In the genomic region with DNA sequence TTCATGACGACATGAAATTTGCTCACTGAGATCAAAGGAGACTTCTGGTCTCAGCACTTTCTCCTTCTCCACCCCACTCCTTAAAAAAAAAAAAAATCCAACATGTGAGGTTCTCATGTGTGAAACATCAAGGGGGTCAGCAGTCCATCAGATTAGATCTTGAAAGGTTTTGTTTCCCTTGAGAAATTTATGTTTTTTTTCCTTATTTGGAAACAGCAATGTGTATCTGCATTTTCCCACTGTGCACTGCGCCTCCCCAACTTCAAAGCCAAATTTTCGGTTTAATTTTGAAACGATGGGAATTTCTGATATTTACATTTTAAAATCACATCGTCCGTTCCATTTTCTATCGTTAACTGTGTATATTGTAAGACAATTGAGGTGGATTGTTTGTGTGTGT, we compare ENCODE assay signal across 8 mouse cellular contexts. TPM values are rescaled to one million over a fixed set of nuclear protein-coding genes. Genes with fewer than 3 reads are reported as not detected.
DNase-seq lines count a peak whose midpoint lies in the region; ATAC-seq and TF ChIP-seq lines count a peak whose summit lies in the region.

No protein-coding gene starts in this region.

- no peak for TF ChIP-seq EP300 in liver, postnatal 0 days (IDR thresholded peaks at IDR 0.05; ENCODE audit: low read depth)

- no peaks in the 10 kb centered on the region for H3K4me1 ChIP-seq in heart, embryonic 11.5 days (ENCODE audit: control insufficient read depth, insufficient read depth, low read length)
- H3K4me1 ChIP-seq in G1E (ENCODE audit: insufficient read depth, low read depth, low read length): peaks cover 27% of the 10 kb centered on the region
- no peaks in the 10 kb centered on the region for H3K4me1 ChIP-seq in liver, postnatal 0 days (ENCODE audit: insufficient read depth)

- peak overlapping the region; percentile 86; the same call in 1 of the 2 replicates for H3K27ac ChIP-seq in heart, embryonic 11.5 days (ENCODE audit: low read depth, low read length)
- peak overlapping the region; percentile 93 for H3K27ac ChIP-seq in liver, postnatal 0 days (ENCODE audit: low read depth)

- no peak for DNase-seq in heart, adult 8-10 months (ENCODE audit: low spot score)
- DNase-seq in G1E (ENCODE audit: low spot score): no peak
- DNase-seq in forelimb bud, embryonic 11.5 days (ENCODE audit: low read depth, low spot score): peak; percentile 13
- no peak for DNase-seq in liver, postnatal 0 days
- DNase-seq in cerebellum, adult 11-12 months: no peak
- DNase-seq in kidney, adult 9 months: no peak
- no peak for DNase-seq in left cerebral cortex, adult 18-20 months (ENCODE audit: low spot score in 2 of 2)

- H3K4me3 ChIP-seq in heart, embryonic 11.5 days (ENCODE audit: low read depth, low read length): peak overlapping the region; percentile 91
- H3K4me3 ChIP-seq in G1E (ENCODE audit: low read depth, low read length): peak overlapping the region; percentile 99
- peak overlapping the region; percentile 87 for H3K4me3 ChIP-seq in liver, postnatal 0 days (ENCODE audit: low read depth, low read length)

- ATAC-seq in heart, embryonic 11.5 days (replicated peaks; ENCODE audit: insufficient number of reproducible peaks, low FRiP score, low TSS enrichment): no peak
- no peak for ATAC-seq in G1E (ENCODE audit: extremely low read depth, insufficient number of reproducible peaks, low FRiP score, poor library complexity, severe bottlenecking)
- ATAC-seq in liver, postnatal 0 days: no peak

- 13% methylated on average over 7 of the region's 7 CpGs for WGBS in heart, embryonic 11.5 days (ENCODE audit: insufficient replicate concordance)
- 5% methylated on average over 7 of the region's 7 CpGs for WGBS in liver, postnatal 0 days (ENCODE audit: insufficient replicate concordance)

- no peak for TF ChIP-seq CTCF in G1E (IDR thresholded peaks at IDR 0.05; ENCODE audit: low read depth, low read length)
- TF ChIP-seq CTCF in liver, postnatal 0 days (IDR thresholded peaks at IDR 0.05; ENCODE audit: low read depth): no peak

- H3K27me3 ChIP-seq in heart, embryonic 11.5 days (ENCODE audit: control insufficient read depth, insufficient read depth, low read length): no peaks in the 10 kb centered on the region
- H3K27me3 ChIP-seq in G1E (ENCODE audit: insufficient read depth, low read length): 0 out of 2 replicates have a peak, but pooled peaks cover 5% of the 10 kb centered on the region
- H3K27me3 ChIP-seq in liver, postnatal 0 days (ENCODE audit: insufficient read depth, low read length): no peaks in the 10 kb centered on the region

- H3K36me3 ChIP-seq in heart, embryonic 11.5 days (ENCODE audit: control insufficient read depth, insufficient read depth, low read length): no peaks in the 10 kb centered on the region
- H3K36me3 ChIP-seq in G1E (replicated peaks): peaks cover 5% of the 10 kb centered on the region
- no peaks in the 10 kb centered on the region for H3K36me3 ChIP-seq in liver, postnatal 0 days (replicated peaks; ENCODE audit: insufficient read depth, low read length)

- H3K4me2 ChIP-seq in heart, embryonic 11.5 days: peak overlapping the region; percentile 70
- H3K4me2 ChIP-seq in liver, postnatal 0 days (ENCODE audit: low read depth, low read length): peak overlapping the region; percentile 85

- no peaks in the 10 kb centered on the region for H3K9me3 ChIP-seq in heart, embryonic 11.5 days (replicated peaks; ENCODE audit: control insufficient read depth, low read length)
- no peaks in the 10 kb centered on the region for H3K9me3 ChIP-seq in G1E (replicated peaks)
- no peaks in the 10 kb centered on the region for H3K9me3 ChIP-seq in liver, postnatal 0 days (ENCODE audit: low read length)

- peak overlapping the region; percentile 65 for H3K9ac ChIP-seq in heart, embryonic 11.5 days (ENCODE audit: low read depth, low read length)
- H3K9ac ChIP-seq in liver, postnatal 0 days (replicated peaks): peak overlapping the region; percentile 90

RNA-seq across cellular contexts. Expression of a gene that starts 1.0 kb away (rescaled TPM):
- polyA plus RNA-seq in heart, embryonic 11.5 days (2014; fragmentation: Nextera tagmentation; extraction: Ambion mirVana): 24.9 and 28.2 TPM in 2 replicates
- 10 to 100 TPM; 45.4 to 55.7 (median 50.9) TPM for total RNA-seq in heart, adult 8-10 months (2022)
- total RNA-seq in G1E (2014; fragmentation: Nextera tagmentation) (45.7 and 48.8 TPM in 2 replicates), G1E (2017) (30.2 and 33.3 TPM in 2 replicates)
- 19.9 and 25.8 TPM in 2 replicates for polyA plus RNA-seq in G1E (2012)
- polyA plus RNA-seq in liver, postnatal 0 days (2015; fragmentation: Nextera tagmentation; extraction: Ambion mirVana): 6.4 and 6.9 TPM in 2 replicates
- total RNA-seq in left cerebral cortex, adult 18-20 months (2021): 100 to 1,000 TPM in 1 of 2 experiments, 10 to 100 TPM in 1; 89.0 to 104 TPM

RNA-seq across cellular contexts. Expression of a gene that starts 9.9 kb away (rescaled TPM):
- polyA plus RNA-seq in heart, embryonic 11.5 days (2014; fragmentation: Nextera tagmentation; extraction: Ambion mirVana): 49.1 and 54.6 TPM in 2 replicates
- total RNA-seq in heart, adult 8-10 months (2022): 10 to 100 TPM; 14.5 to 18.4 (median 16.6) TPM
- 22.0 and 34.2 TPM in 2 replicates for total RNA-seq in G1E (2014; fragmentation: Nextera tagmentation)
- 44.5 and 53.0 TPM in 2 replicates for total RNA-seq in G1E (2017)
- 63.6 and 71.3 TPM in 2 replicates for polyA plus RNA-seq in G1E (2012)
- 12.5 and 14.4 TPM in 2 replicates for polyA plus RNA-seq in liver, postnatal 0 days (2015; fragmentation: Nextera tagmentation; extraction: Ambion mirVana)
- total RNA-seq in left cerebral cortex, adult 18-20 months (2021): 10 to 100 TPM; 24.7 to 29.3 TPM
